Mouse (Mus musculus) regulatory T cell (primary cell): Measurements from ENCODE around the gene Syt14.

ENCODE experiments used
- in situ Hi-C: fragments of 300-600 bp; cut with MboI, MseI; formaldehyde crosslinking; loops from one replicate; pipeline ENCODE4 v1.15.1; 2025; ENCODE audit warnings: high pct_unique_total_duplicates

The Syt14 gene

GRCm38 (mm10) chr1:192987203-192987602 lies 48.4 kb downstream of the Syt14 start:
- in situ Hi-C loops = no loop called here

GRCm38 (mm10) chr1:192986481-192986880 lies 49.1 kb downstream of the Syt14 start:
- in situ Hi-C loops = no loop called here

- in situ Hi-C loops = no loop called here
Measured at GRCm38 (mm10) chr1:192984333-192984732, 51.2 kb downstream of the Syt14 start.

- in situ Hi-C loops = no loop called here
Measured at GRCm38 (mm10) chr1:192981658-192982057, 53.9 kb downstream of the Syt14 start.

- in situ Hi-C loops = no loop called here
Measured at GRCm38 (mm10) chr1:192981120-192981519, 54.5 kb downstream of the Syt14 start.

GRCm38 (mm10) chr1:192962323-192962722 lies 73.3 kb downstream of the Syt14 start:
- in situ Hi-C loops = no loop called here

GRCm38 (mm10) chr1:192947839-192948173 lies 87.8 kb downstream of the Syt14 start:
- in situ Hi-C loops = no loop called here

- in situ Hi-C loops = no loop called here
Measured at GRCm38 (mm10) chr1:192947170-192947838, 88.3 kb downstream of the Syt14 start.

- in situ Hi-C loops = no loop called here
Measured at GRCm38 (mm10) chr1:192939033-192939432, 96.5 kb downstream of the Syt14 start.

- in situ Hi-C loops = no loop called here
Measured at GRCm38 (mm10) chr1:192937956-192938355, 97.6 kb downstream of the Syt14 start.

- in situ Hi-C loops = no loop called here
Measured at GRCm38 (mm10) chr1:192931797-192932196, 103.8 kb downstream of the Syt14 start.

- in situ Hi-C loops = no loop called here
Measured at GRCm38 (mm10) chr1:192912101-192912728, 123.4 kb downstream of the Syt14 start.

- in situ Hi-C loops = no loop called here
Measured at GRCm38 (mm10) chr1:192901516-192901915, 134.1 kb downstream of the Syt14 start.

GRCm38 (mm10) chr1:192900913-192901312 lies 134.7 kb downstream of the Syt14 start:
- in situ Hi-C loops = no loop called here

GRCm38 (mm10) chr1:192898742-192899141 lies 136.8 kb downstream of the Syt14 start:
- in situ Hi-C loops = no loop called here

GRCm38 (mm10) chr1:192897218-192897617 lies 138.4 kb downstream of the Syt14 start:
- in situ Hi-C loops = no loop called here

GRCm38 (mm10) chr1:192896076-192896475 lies 139.5 kb downstream of the Syt14 start:
- in situ Hi-C loops = no loop called here

- in situ Hi-C loops = no loop called here
Measured at GRCm38 (mm10) chr1:192890716-192891115, 144.9 kb downstream of the Syt14 start.

GRCm38 (mm10) chr1:192882617-192883295 lies 152.8 kb downstream of the Syt14 start:
- in situ Hi-C loops = no loop called here

- in situ Hi-C loops = no loop called here
Measured at GRCm38 (mm10) chr1:192880130-192880529, 155.4 kb downstream of the Syt14 start.

GRCm38 (mm10) chr1:192879086-192879580 lies 156.4 kb downstream of the Syt14 start:
- in situ Hi-C loops = no loop called here

GRCm38 (mm10) chr1:192872841-192873240 lies 162.7 kb downstream of the Syt14 start:
- in situ Hi-C loops = no loop called here

- in situ Hi-C loops = no loop called here
Measured at GRCm38 (mm10) chr1:192869761-192870160, 165.8 kb downstream of the Syt14 start.
